Mouse (Mus musculus) spleen, adult 2 months (tissue): ENCODE data around the gene Mettl9.

Experiments used
- CTCF ChIP-seq: fragments of 200-500 bp; IDR thresholded peaks from 2 replicates; pipeline ENCODE4 v1.5.1; 2011; ENCODE audit warnings: mild to moderate bottlenecking, inconsistent platforms; ENCODE audit not compliant: insufficient read depth, insufficient read length, insufficient replicate concordance; ENCODE audit errors: extremely low read depth
- POLR2A ChIP-seq: fragments of 200-500 bp; IDR thresholded peaks from 2 replicates; pipeline ENCODE4 v1.6.1; 2011; ENCODE audit warnings: low read depth, low read length, inconsistent platforms

- TF ChIP-seq CTCF (no peak), POLR2A (no peak)
These were observed 8.8 kb upstream of the Mettl9 start for GRCm38 (mm10) chr7:121025221-121026008.
